Mouse (Mus musculus): Measurements from ENCODE around the gene Ripor1.

- TF ChIP-seq CTCF (IDR thresholded peaks at IDR 0.05; ENCODE audit: extremely low read depth, insufficient read length, insufficient replicate concordance, low read depth, low read length) (no peak), POLR2A (IDR thresholded peaks at IDR 0.05; ENCODE audit: low read depth, low read length) (no peak)
These were observed 29.5 kb upstream of the Ripor1 start for GRCm38 (mm10) chr8:105575538-105575937.
